Mouse (Mus musculus) neural tube, embryonic 14.5 days (tissue): ENCODE measurements at regions not wholly inside any gene's neighbourhood (a gene's known extent, or its start where the extent isn't known, plus 50 kb on each side); places are given as distances from the start of the nearest gene placed in this dataset.

Source experiments
- ATAC-seq: fragments of 200-750 bp; cut with Nextera tagmentation; 2 replicates; pipeline ENCODE4 v1.8.0; 2017; ENCODE audit warnings: low read depth, mild to moderate bottlenecking, moderate TSS enrichment, moderate library complexity
- H3K27ac ChIP-seq: fragments of 300-500 bp; sonication (generic); 2 replicates; pipeline ENCODE4 v1.5.1; 2014; ENCODE audit warnings: low read depth, mild to moderate bottlenecking, control low read depth, low read length, moderate library complexity, mixed read lengths
- H3K27me3 ChIP-seq: fragments of 300-500 bp; sonication (generic); 2 replicates; pipeline ENCODE4 v1.6.1; 2014; ENCODE audit warnings: low read length; ENCODE audit not compliant: control insufficient read depth, insufficient read depth
- H3K36me3 ChIP-seq: fragments of 300-500 bp; sonication (generic); 2 replicates; pipeline ENCODE4 v1.6.1; 2014; ENCODE audit warnings: low read length, mixed read lengths; ENCODE audit not compliant: control insufficient read depth, insufficient read depth
- H3K4me1 ChIP-seq: fragments of 300-500 bp; sonication (generic); 2 replicates; pipeline ENCODE4 v1.6.1; 2014; ENCODE audit warnings: low read length; ENCODE audit not compliant: control insufficient read depth, insufficient read depth
- H3K4me2 ChIP-seq: fragments of 300-500 bp; sonication (generic); 2 replicates; pipeline ENCODE4 v1.6.1; 2014; ENCODE audit warnings: mild to moderate bottlenecking, low read depth, low read length, control low read depth
- H3K4me3 ChIP-seq: fragments of 300-500 bp; sonication (generic); 2 replicates; pipeline ENCODE4 v1.5.1; 2014; ENCODE audit warnings: low read depth, low read length, control low read depth, mixed read lengths
- H3K9ac ChIP-seq: fragments of 300-500 bp; sonication (generic); replicated peaks from 2 replicates; pipeline ENCODE4 v1.6.1; 2014; ENCODE audit warnings: low read depth, mild to moderate bottlenecking, control low read depth, low read length, mixed read lengths
- H3K9me3 ChIP-seq: fragments of 300-500 bp; sonication (generic); 2 replicates; pipeline ENCODE4 v1.6.1; 2016; ENCODE audit warnings: low read length; ENCODE audit not compliant: control insufficient read depth
- WGBS: fragments of 180-500 bp; shearing (Covaris S2); extraction: QIAGEN DNeasy Blood & Tissue Kit; methylation state at CpG from one replicate; pipeline ENCODE4 v1.1.7; 2014; 5-methylcytosine and 5-hydroxymethylcytosine counted together

DNA sequence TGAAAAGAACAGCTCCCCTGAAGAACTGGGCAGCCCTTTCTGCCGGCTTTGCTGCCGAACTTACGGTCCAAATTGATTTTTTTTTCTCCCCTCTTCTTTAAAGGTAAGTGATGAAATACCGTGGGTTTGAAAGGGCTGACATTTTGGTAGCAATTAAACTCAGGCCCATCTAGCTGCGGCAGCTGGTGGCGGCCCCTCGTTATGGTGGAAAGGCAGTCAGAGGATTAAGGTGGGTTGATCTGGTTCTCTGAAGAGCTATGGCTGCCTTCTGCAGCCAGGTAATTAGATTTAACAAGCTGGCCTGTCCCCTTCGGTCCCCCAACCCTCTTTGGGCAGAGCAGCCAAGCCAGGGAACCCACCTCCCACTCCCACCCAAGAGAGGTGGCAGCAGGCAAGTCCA is 214.1 kb upstream of the Csf3r start:
- Histone ChIP-seq H3K9ac (no peak overlapping the region), H3K27ac (no peak overlapping the region), H3K4me2 (no peak overlapping the region), H3K36me3 (no peaks in the 10 kb centered on the region), H3K9me3 (no peaks in the 10 kb centered on the region), H3K27me3 (no peaks in the 10 kb centered on the region), H3K4me1 (peaks cover 4% of the 10 kb centered on the region; the same call in 1 of the 2 replicates), H3K4me3 (no peak overlapping the region)
- 15% methylated on average over 8 of the region's 8 CpGs for WGBS
- no peak for ATAC-seq

DNA sequence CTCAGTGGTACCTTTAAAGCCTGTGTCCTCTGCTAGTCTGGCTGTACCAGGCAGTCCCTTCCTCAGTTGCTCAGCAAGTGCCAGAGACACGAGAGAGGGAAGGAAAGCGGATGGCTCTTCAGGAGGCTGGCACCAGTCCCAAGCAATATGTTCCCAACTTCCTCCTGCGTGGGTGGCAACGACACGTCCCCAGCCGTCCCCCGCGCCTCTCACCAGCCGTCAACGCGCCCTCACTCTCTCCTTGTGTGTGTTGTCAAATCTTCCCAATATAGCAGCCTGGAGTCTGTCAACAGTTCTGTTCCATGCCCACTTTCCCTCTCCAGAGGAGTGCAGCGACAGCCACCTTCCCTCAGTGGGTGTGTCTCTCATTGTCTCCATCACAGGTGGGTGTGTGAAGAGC is 210.0 kb upstream of the Csf3r start:
- Histone ChIP-seq H3K36me3 (no peaks in the 10 kb centered on the region), H3K4me2 (no peak overlapping the region), H3K9ac (no peak overlapping the region), H3K4me3 (no peak overlapping the region), H3K27ac (no peak overlapping the region), H3K27me3 (no peaks in the 10 kb centered on the region), H3K4me1 (peaks cover 4% of the 10 kb centered on the region; the same call in 1 of the 2 replicates), H3K9me3 (no peaks in the 10 kb centered on the region)
- WGBS: 83% methylated on average over 12 of the region's 12 CpGs
- no peak for ATAC-seq

DNA sequence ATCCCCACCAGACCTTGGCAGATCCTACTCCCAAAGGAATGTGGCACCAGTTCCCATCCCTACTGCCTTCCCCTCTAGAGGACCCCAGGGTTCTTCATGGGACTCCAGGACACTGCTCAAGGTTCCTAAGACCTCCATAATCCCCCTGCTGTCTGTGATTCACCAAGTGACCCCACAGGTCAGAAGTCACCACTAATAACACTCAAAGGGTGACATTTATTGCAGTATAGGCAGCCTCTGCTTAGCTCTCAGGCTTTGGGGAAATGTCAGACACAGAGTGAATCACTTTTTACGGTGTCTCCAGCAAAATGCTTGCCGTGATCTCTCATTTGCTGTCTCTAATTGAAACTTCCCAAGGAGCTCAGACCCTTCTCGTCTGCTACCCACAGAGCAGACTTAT is 209.1 kb upstream of the Csf3r start:
- no peak overlapping the region for H3K4me3 ChIP-seq
- H3K4me1 ChIP-seq: peaks cover 3% of the 10 kb centered on the region; the same call in 1 of the 2 replicates
- no peak for ATAC-seq
- no peak overlapping the region for H3K9ac ChIP-seq
- H3K27me3 ChIP-seq: no peaks in the 10 kb centered on the region
- no peak overlapping the region for H3K27ac ChIP-seq
- no peak overlapping the region for H3K4me2 ChIP-seq
- WGBS: 10% methylated on average over 3 of the region's 3 CpGs
- no peaks in the 10 kb centered on the region for H3K9me3 ChIP-seq
- H3K36me3 ChIP-seq: no peaks in the 10 kb centered on the region

DNA sequence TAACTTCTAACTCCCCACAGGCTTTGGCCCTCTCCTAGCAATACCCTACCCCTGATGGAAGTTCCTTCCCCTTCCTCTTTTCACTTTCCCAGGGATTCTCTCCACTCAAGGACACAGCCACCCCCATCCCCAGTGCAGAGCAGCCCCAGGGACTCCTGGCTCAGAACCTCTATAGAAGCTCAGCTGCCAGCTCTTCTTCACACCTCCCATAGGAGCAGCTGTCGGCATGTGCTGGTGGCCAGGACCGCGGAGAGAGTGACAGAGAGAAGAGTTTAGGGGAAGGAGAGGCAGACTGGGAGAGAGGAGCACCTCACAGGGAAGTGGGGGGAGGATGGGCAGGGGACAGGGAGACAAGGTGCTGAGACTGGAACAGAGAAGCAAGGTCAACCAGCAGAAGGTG is 199.8 kb upstream of the Csf3r start:
- H3K36me3 ChIP-seq: no peaks in the 10 kb centered on the region
- 68% methylated on average over 3 of the region's 3 CpGs for WGBS
- 0 out of 2 replicates have a peak, but pooled peaks cover 2% of the 10 kb centered on the region for H3K27me3 ChIP-seq
- ATAC-seq: no peak
- no peak overlapping the region for H3K27ac ChIP-seq
- H3K4me1 ChIP-seq: no peaks in the 10 kb centered on the region
- no peak overlapping the region for H3K4me3 ChIP-seq
- no peak overlapping the region for H3K9ac ChIP-seq
- no peak overlapping the region for H3K4me2 ChIP-seq
- H3K9me3 ChIP-seq: no peaks in the 10 kb centered on the region

DNA sequence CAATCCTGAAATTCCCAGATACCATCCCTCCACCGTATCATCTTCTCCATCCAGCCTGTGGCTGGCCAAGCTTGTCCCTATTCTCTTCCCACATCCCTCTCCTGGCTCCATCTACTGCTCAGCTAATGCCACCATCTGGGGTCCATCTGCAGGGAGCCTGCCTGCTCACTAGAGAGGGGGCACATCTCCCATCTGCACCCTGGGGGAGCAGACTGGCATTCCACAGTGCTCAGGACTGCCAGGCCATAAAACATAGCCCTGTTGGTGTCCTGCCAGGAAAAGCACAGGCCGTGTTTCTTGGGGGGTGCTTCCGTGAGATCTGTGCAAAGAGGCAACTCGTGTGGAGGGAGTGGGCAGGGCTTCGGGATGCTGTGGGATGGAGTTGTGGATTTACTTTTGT is 197.9 kb upstream of the Csf3r start:
- Histone ChIP-seq H3K4me3 (no peak overlapping the region), H3K4me1 (no peaks in the 10 kb centered on the region), H3K27me3 (0 out of 2 replicates have a peak, but pooled peaks cover 2% of the 10 kb centered on the region), H3K27ac (no peak overlapping the region), H3K36me3 (no peaks in the 10 kb centered on the region), H3K9ac (no peak overlapping the region), H3K9me3 (no peaks in the 10 kb centered on the region), H3K4me2 (no peak overlapping the region)
- 54% methylated on average over 5 of the region's 5 CpGs for whole genome bisulfite sequencing
- ATAC-seq: no peak

DNA sequence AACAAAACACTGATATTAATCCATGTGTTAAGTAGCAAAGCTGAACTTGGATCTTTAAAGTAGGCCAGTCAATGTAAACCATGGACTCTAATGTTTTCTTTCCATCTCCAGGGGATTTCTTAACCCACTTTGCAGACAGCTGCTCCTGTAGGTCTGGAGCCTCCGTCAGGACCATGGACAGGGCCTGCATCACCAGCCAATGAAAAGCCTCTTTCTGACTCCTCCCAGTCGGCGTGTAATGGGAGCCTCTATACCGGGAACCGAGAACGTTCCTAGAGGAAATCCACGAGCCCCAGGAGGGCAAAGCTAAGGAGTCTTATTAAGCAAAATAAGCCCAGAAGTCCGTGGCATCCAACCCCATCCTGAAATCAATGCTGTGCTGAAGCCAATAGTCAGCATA is 189.1 kb upstream of the Csf3r start:
- H3K27ac ChIP-seq: no peak overlapping the region
- WGBS: under 1% methylated on average over 8 of the region's 8 CpGs
- H3K27me3 ChIP-seq: no peaks in the 10 kb centered on the region
- no peaks in the 10 kb centered on the region for H3K36me3 ChIP-seq
- 0 out of 2 replicates have a peak, but pooled peaks cover under 1% of the 10 kb centered on the region for H3K4me1 ChIP-seq
- no peak overlapping the region for H3K9ac ChIP-seq
- H3K4me3 ChIP-seq: no peak overlapping the region
- no peaks in the 10 kb centered on the region for H3K9me3 ChIP-seq
- H3K4me2 ChIP-seq: no peak overlapping the region
- no peak for ATAC-seq

DNA sequence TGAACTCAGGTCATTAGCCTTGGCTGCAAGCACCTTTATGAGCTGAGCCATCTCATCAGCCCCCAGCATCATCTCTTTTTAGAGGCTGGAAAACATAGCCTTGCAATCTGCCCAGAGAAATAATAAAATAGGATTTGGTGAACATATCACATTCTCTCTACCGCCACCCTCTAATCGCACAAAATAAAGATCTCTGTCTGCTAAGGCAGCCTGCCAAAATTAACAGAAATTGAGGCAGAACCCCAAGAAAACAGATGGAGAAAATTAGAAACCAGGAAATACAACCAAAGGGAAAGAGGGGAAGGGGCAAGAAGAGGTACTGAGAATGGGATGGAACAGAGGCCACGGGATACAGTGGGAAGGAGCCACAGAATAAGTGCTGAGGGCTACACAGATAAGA is 176.8 kb upstream of the Csf3r start:
- Histone ChIP-seq H3K4me3 (no peak overlapping the region), H3K9me3 (no peaks in the 10 kb centered on the region), H3K36me3 (no peaks in the 10 kb centered on the region), H3K9ac (no peak overlapping the region), H3K27me3 (no peaks in the 10 kb centered on the region), H3K27ac (no peak overlapping the region), H3K4me2 (no peak overlapping the region), H3K4me1 (peaks cover 4% of the 10 kb centered on the region; the same call in 1 of the 2 replicates)
- ATAC-seq: no peak
- WGBS: 87% methylated on average over 3 of the region's 3 CpGs

DNA sequence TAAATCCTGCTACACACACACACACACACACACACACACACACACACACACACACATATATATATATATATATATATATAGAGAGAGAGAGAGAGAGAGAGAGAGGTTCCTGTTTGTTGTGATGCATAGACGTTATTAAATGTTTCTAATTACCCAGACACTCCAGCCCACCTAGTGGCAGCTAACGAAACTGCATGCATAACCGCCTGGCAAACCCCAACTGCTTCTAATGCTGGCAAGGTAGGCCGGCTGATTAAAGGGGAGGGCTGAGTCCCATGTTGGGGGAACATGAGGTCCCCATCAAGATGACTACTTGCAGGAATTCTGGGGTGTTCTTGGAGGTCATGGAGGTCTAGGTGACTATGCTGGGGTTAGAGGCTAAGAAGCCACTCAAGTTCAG is 174.1 kb upstream of the Csf3r start:
- Histone ChIP-seq H3K27ac (no peak overlapping the region), H3K9me3 (no peaks in the 10 kb centered on the region), H3K4me1 (peaks cover 4% of the 10 kb centered on the region; the same call in 1 of the 2 replicates), H3K4me3 (no peak overlapping the region), H3K4me2 (no peak overlapping the region), H3K9ac (no peak overlapping the region), H3K27me3 (no peaks in the 10 kb centered on the region), H3K36me3 (no peaks in the 10 kb centered on the region)
- WGBS: 14% methylated on average over 4 of the region's 4 CpGs
- no peak for ATAC-seq

DNA sequence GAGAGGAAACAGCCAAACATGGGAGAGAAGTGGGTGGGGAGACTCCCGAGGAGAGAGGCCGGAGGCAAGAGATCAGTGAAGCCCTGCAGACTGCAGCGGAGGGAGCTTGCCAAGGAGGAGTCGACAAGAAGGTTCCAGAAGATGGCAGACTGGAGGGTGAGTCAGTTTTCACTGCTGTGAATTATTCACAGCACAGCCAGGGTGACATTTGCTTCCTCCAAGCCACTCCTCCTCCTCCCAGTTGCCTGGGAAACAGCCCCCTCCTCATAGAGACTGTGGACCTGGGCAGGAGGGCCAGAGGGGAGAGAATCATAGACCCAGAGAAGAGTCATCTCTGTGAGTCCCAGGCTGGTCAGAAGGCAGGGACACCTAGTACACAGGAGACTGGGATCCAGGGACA is 171.8 kb upstream of the Csf3r start:
- H3K4me3 ChIP-seq: no peak overlapping the region
- H3K27me3 ChIP-seq: no peaks in the 10 kb centered on the region
- 70% methylated on average over 4 of the region's 4 CpGs for WGBS
- no peak overlapping the region for H3K9ac ChIP-seq
- no peak overlapping the region for H3K27ac ChIP-seq
- no peak overlapping the region for H3K4me2 ChIP-seq
- no peaks in the 10 kb centered on the region for H3K36me3 ChIP-seq
- H3K4me1 ChIP-seq: peaks cover 16% of the 10 kb centered on the region; the same call in 1 of the 2 replicates
- H3K9me3 ChIP-seq: no peaks in the 10 kb centered on the region
- ATAC-seq: no peak
